Mouse (Mus musculus) duodenum, adult 2 months (tissue): ENCODE data around the gene Gm597. TPM values are rescaled to one million over a fixed set of nuclear protein-coding genes. Genes with fewer than 3 reads are reported as not detected.

Source experiments
- polyA plus RNA-seq: library from polyadenylated mRNA; depleted of rRNA; stranded (reverse); fragments of >200 nt; gene quantifications from 2 replicates; pipeline ENCODE4 v1.2.3, GENCODE M21; 2012; ENCODE audit warnings: low replicate concordance; rRNA removed

Gm597 gene
- polyA plus RNA-seq = not detected in 2 replicates

GRCm38 (mm10) chr1:28780152-28780551, at the start of gene Gm597:
Gene Gm597, minus strand, starts transcription at chr1:28780252.

